8 mouse cellular contexts compared by ENCODE assay signal in the genomic region with DNA sequence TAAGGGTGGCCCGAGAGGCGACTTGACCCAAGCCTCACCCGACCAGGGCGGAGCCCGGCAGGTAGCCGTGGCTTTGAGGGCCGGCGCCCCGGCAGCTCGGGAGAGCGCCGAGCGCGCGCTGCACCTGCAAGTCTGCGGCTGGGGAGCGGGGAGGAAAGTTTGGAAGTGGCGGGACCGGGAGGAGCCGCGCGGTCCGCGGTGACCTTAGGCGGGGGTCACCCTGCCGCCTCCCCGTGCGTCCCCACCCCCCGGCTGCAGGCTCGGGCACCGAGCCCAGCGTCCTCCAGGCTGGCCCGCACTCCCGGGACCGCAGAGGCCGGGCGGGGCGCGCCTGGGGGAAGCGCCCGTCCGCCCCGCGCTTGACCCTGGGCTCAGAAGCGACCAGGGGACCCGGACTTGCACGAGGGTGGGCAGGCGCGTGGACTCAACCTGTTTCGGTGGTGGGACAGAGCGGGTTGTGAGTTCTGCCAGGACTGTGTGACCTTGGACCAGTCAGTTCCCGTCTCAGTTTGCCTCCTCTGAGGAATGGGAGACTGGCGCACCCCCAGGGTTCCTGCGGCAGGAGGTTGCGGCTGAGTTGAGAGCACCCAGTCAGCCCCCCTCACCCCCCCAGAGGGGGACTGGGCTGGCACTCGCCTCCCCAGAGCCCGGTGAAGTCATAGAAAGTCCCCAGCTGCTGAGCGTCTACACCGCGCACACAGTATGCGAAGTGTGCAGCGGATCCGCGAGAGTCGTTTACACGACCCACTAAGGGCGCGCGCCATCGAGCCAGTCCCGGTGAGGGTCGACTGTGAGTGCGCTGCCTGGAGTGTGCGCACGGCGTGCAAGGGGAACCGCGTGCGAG. TPM values are rescaled to one million over a fixed set of nuclear protein-coding genes. Genes with fewer than 3 reads are reported as not detected.
A peak's percentile ranks its signal among the peaks of the same experiment; 100 is the strongest.
DNase-seq lines count a peak whose midpoint lies in the region; ATAC-seq and TF ChIP-seq lines count a peak whose summit lies in the region.

No protein-coding gene starts in this region.

- H3K4me1 ChIP-seq in lung, adult 2 months (ENCODE audit: control insufficient read depth, insufficient read depth, low read length), result peaks cover 6% of the 10 kb centered on the region
- H3K4me1 ChIP-seq in embryonic facial prominence, embryonic 10.5 days, result peaks cover 51% of the 10 kb centered on the region
- H3K4me1 ChIP-seq in liver, embryonic 12.5 days, result peaks cover 34% of the 10 kb centered on the region
- peaks cover 41% of the 10 kb centered on the region for H3K4me1 ChIP-seq in neural tube, embryonic 15.5 days

- WGBS in lung, adult 2 months, result 1% methylated on average over 78 of the region's 79 CpGs
- WGBS in embryonic facial prominence, embryonic 10.5 days, result 2% methylated on average over 79 of the region's 79 CpGs
- 2% methylated on average over 69 of the region's 79 CpGs for WGBS in liver, embryonic 12.5 days (ENCODE audit: insufficient replicate concordance)
- WGBS in neural tube, embryonic 15.5 days, result 2% methylated on average over 49 of the region's 79 CpGs

- peak overlapping the region; percentile 76 for H3K4me2 ChIP-seq in liver, embryonic 12.5 days
- H3K4me2 ChIP-seq in neural tube, embryonic 15.5 days, result peak overlapping the region; percentile 100

- H3K9ac ChIP-seq in liver, embryonic 12.5 days, result no peak overlapping the region
- H3K9ac ChIP-seq in neural tube, embryonic 15.5 days (replicated peaks), result peak overlapping the region; percentile 48

- H3K9me3 ChIP-seq in embryonic facial prominence, embryonic 10.5 days, result no peaks in the 10 kb centered on the region
- no peaks in the 10 kb centered on the region for H3K9me3 ChIP-seq in liver, embryonic 12.5 days (replicated peaks)
- no peaks in the 10 kb centered on the region for H3K9me3 ChIP-seq in neural tube, embryonic 15.5 days (replicated peaks)

- ATAC-seq in liver, embryonic 12.5 days, result peak; percentile 13; the same call in 1 of the 2 replicates
- ATAC-seq in neural tube, embryonic 15.5 days (ENCODE audit: low FRiP score), result no peak

- no peak overlapping the region for H3K27ac ChIP-seq in embryonic facial prominence, embryonic 10.5 days (replicated peaks)
- no peak overlapping the region for H3K27ac ChIP-seq in liver, embryonic 12.5 days
- H3K27ac ChIP-seq in neural tube, embryonic 15.5 days (replicated peaks), result no peak overlapping the region

- no peak for TF ChIP-seq POLR2A in lung, adult 2 months (IDR thresholded peaks at IDR 0.05; ENCODE audit: borderline replicate concordance, extremely low read depth, low read depth, low read length)

- TF ChIP-seq CTCF in lung, adult 2 months (IDR thresholded peaks at IDR 0.05; ENCODE audit: insufficient read depth, low read length), result no peak

- H3K27me3 ChIP-seq in embryonic facial prominence, embryonic 10.5 days (replicated peaks; ENCODE audit: low read depth, poor library complexity, severe bottlenecking), result peaks cover 71% of the 10 kb centered on the region
- H3K27me3 ChIP-seq in liver, embryonic 12.5 days (replicated peaks), result peaks cover 78% of the 10 kb centered on the region
- H3K27me3 ChIP-seq in neural tube, embryonic 15.5 days (replicated peaks), result peaks cover 66% of the 10 kb centered on the region

- no peaks in the 10 kb centered on the region for H3K36me3 ChIP-seq in embryonic facial prominence, embryonic 10.5 days (replicated peaks)
- no peaks in the 10 kb centered on the region for H3K36me3 ChIP-seq in liver, embryonic 12.5 days
- no peaks in the 10 kb centered on the region for H3K36me3 ChIP-seq in neural tube, embryonic 15.5 days

- no peak for DNase-seq in lung, adult 2 months
- no peak for DNase-seq in lung, postnatal 25 days (ENCODE audit: low spot score)
- peak; percentile 46 for DNase-seq in embryonic facial prominence, embryonic 10.5 days (ENCODE audit: low spot score)
- DNase-seq in heart, postnatal 4 days, result peak; percentile 54
- no peak for DNase-seq in spleen, postnatal 14 days (ENCODE audit: low spot score in 2 of 2)
- no peak for DNase-seq in gastrocnemius, adult 18-20 months (ENCODE audit: low spot score)

- H3K4me3 ChIP-seq in lung, adult 2 months (replicated peaks; ENCODE audit: extremely low read depth, low read depth, low read length), result peak overlapping the region; percentile 17
- H3K4me3 ChIP-seq in embryonic facial prominence, embryonic 10.5 days, result peak overlapping the region; percentile 77
- peak overlapping the region; percentile 57 for H3K4me3 ChIP-seq in liver, embryonic 12.5 days
- H3K4me3 ChIP-seq in neural tube, embryonic 15.5 days (replicated peaks), result peak overlapping the region; percentile 67

RNA-seq across cellular contexts. Expression of a gene that starts 0.9 kb away (rescaled TPM):
- 5.0 and 6.1 TPM in 2 replicates for polyA plus RNA-seq in lung, adult 2 months (2012; rRNA removed)
- polyA plus RNA-seq in embryonic facial prominence, embryonic 10.5 days (2016; fragmentation: Nextera tagmentation; extraction: Ambion mirVana), result 0.20 and 1.6 TPM in 2 replicates
- 10 to 100 TPM; 57.1 to 58.8 TPM for total RNA-seq in heart, postnatal 4 days (2021)
- polyA plus RNA-seq in liver, embryonic 12.5 days (2016; fragmentation: Nextera tagmentation; extraction: Ambion mirVana), result 1.5 and 2.0 TPM in 2 replicates
- polyA plus RNA-seq in neural tube, embryonic 15.5 days (2015; fragmentation: Nextera tagmentation; extraction: Ambion mirVana), result 3.5 and 3.9 TPM in 2 replicates
- under 1 TPM; 0.37 to 0.81 TPM for total RNA-seq in gastrocnemius, adult 18-20 months (2021)

RNA-seq across cellular contexts. Expression of a gene that starts 51.9 kb away (rescaled TPM):
- polyA plus RNA-seq in lung, adult 2 months (2012; rRNA removed), result 31.9 and 33.9 TPM in 2 replicates
- 99.0 and 102 TPM in 2 replicates for polyA plus RNA-seq in embryonic facial prominence, embryonic 10.5 days (2016; fragmentation: Nextera tagmentation; extraction: Ambion mirVana)
- total RNA-seq in heart, postnatal 4 days (2021), result 10 to 100 TPM; 59.3 to 62.4 TPM
- polyA plus RNA-seq in liver, embryonic 12.5 days (2016; fragmentation: Nextera tagmentation; extraction: Ambion mirVana), result 28.1 and 28.3 TPM in 2 replicates
- polyA plus RNA-seq in neural tube, embryonic 15.5 days (2015; fragmentation: Nextera tagmentation; extraction: Ambion mirVana), result 127 and 143 TPM in 2 replicates
- 10 to 100 TPM; 12.5 to 13.9 TPM for total RNA-seq in gastrocnemius, adult 18-20 months (2021)

Comparison
In these comparisons a context has a peak if more than half of its experiments do, and no peak if none do; other contexts are left out.
1. DNase-seq: peak in embryonic facial prominence, embryonic 10.5 days (single experiment) and heart, postnatal 4 days (single experiment); none in lung, adult 2 months (single experiment), lung, postnatal 25 days (single experiment), spleen, postnatal 14 days (0 of 2) and gastrocnemius, adult 18-20 months (single experiment).
2. H3K4me3 ChIP-seq: peak in every context shown above with its lines; median percentile 77 in embryonic facial prominence, embryonic 10.5 days; 67 in neural tube, embryonic 15.5 days; 57 in liver, embryonic 12.5 days; 17 in lung, adult 2 months.